Mouse (Mus musculus) MEL (cell line): ENCODE results near the gene Zrsr2. TPM values are rescaled to one million over a fixed set of nuclear protein-coding genes. Genes with fewer than 3 reads are reported as not detected.

Source experiments
- DNase-seq: peaks from one replicate; pipeline ENCODE4 v3.0.0; 2011; ENCODE audit warnings: low read depth, low spot score
- H3K27ac ChIP-seq: 2 replicates; pipeline ENCODE4 v1.5.1; 2012; ENCODE audit warnings: low read depth, mild to moderate bottlenecking, control low read depth, low read length, moderate library complexity; ENCODE audit not compliant: control insufficient read depth
- H3K27me3 ChIP-seq, 2 experiments: fragments of 150-350 bp in 1 of 2; sonication (generic) in 1 of 2; 2 replicates each; pipeline ENCODE4 v1.6.1; 2012; ENCODE audit warnings: low read length in 2 of 2, mild to moderate bottlenecking in 2 of 2, improper control_type of control experiment in 1 of 2, moderate library complexity in 1 of 2; ENCODE audit not compliant: insufficient read depth in 2 of 2, control insufficient read depth in 1 of 2
- H3K36me3 ChIP-seq, 2 experiments: 2 replicates each; pipeline ENCODE4 v1.6.1; 2012 to 2014; ENCODE audit warnings: low read length in 2 of 2, improper control_type of control experiment in 1 of 2, inconsistent platforms in 1 of 2, mild to moderate bottlenecking in 1 of 2; ENCODE audit not compliant: insufficient read depth in 2 of 2, control insufficient read depth in 1 of 2
- H3K4me1 ChIP-seq, 2 experiments: fragments of 150-350 bp in 1 of 2; sonication (generic) in 1 of 2; 2 replicates each; pipeline ENCODE4 v1.6.1; 2012; ENCODE audit warnings: low read length in 2 of 2, improper control_type of control experiment in 1 of 2, mild to moderate bottlenecking in 1 of 2; ENCODE audit not compliant: insufficient read depth in 2 of 2, control insufficient read depth in 1 of 2
- H3K4me3 ChIP-seq, 2 experiments: fragments of 150-350 bp in 1 of 2; sonication (generic) in 1 of 2; 2 replicates each; pipeline ENCODE4 v1.5.1; 2012; ENCODE audit warnings: low read depth in 2 of 2, low read length in 2 of 2, mild to moderate bottlenecking in 2 of 2, moderate library complexity in 2 of 2, control low read depth in 1 of 2, improper control_type of control experiment in 1 of 2; ENCODE audit not compliant: control insufficient read depth in 1 of 2, insufficient read depth in 1 of 2
- H3K79me2 ChIP-seq: 2 replicates; pipeline ENCODE4 v1.6.1; 2012; ENCODE audit warnings: mild to moderate bottlenecking, low read length, moderate library complexity; ENCODE audit not compliant: control insufficient read depth, poor library complexity, insufficient read depth
- H3K9ac ChIP-seq: 2 replicates; pipeline ENCODE4 v1.6.1; 2012; ENCODE audit warnings: low read depth, mild to moderate bottlenecking, control low read depth, low read length, moderate library complexity; ENCODE audit not compliant: control insufficient read depth, poor library complexity, severe bottlenecking
- H3K9me3 ChIP-seq: fragments of 150-350 bp; sonication (generic); replicated peaks from 2 replicates; pipeline ENCODE4 v1.6.1; 2012; ENCODE audit warnings: mild to moderate bottlenecking, low read length, improper control_type of control experiment, moderate library complexity; ENCODE audit not compliant: insufficient read depth
- BHLHE40 ChIP-seq: IDR thresholded peaks from 2 replicates; pipeline ENCODE4 v1.6.1; 2012; ENCODE audit warnings: low read depth, mild to moderate bottlenecking, inconsistent platforms, low read length, improper control_type of control experiment, borderline replicate concordance
- CHD1 ChIP-seq: IDR thresholded peaks from 2 replicates; pipeline ENCODE4 v1.6.1; 2012; ENCODE audit warnings: low read depth, mild to moderate bottlenecking, inconsistent platforms, low read length, improper control_type of control experiment
- CHD2 ChIP-seq: IDR thresholded peaks from 2 replicates; pipeline ENCODE4 v1.6.1; 2011; ENCODE audit warnings: low read length, improper control_type of control experiment
- EP300 ChIP-seq, 2 experiments: IDR thresholded peaks; 2 replicates each; pipeline ENCODE4 v1.6.1; 2011; ENCODE audit warnings: improper control_type of control experiment in 2 of 2, low read length in 2 of 2, low read depth in 1 of 2, mild to moderate bottlenecking in 1 of 2
- ETS1 ChIP-seq: IDR thresholded peaks from 2 replicates; pipeline ENCODE4 v1.6.1; 2012; ENCODE audit warnings: low read depth, mild to moderate bottlenecking, inconsistent platforms, low read length, improper control_type of control experiment, moderate library complexity
- GABPA ChIP-seq: IDR thresholded peaks from 2 replicates; pipeline ENCODE4 v1.6.1; 2012; ENCODE audit warnings: low read depth, mild to moderate bottlenecking, inconsistent platforms, low read length, improper control_type of control experiment, moderate library complexity
- HCFC1 ChIP-seq: IDR thresholded peaks from 2 replicates; pipeline ENCODE4 v1.6.1; 2012; ENCODE audit warnings: low read depth, mild to moderate bottlenecking, inconsistent platforms, low read length, improper control_type of control experiment, moderate library complexity
- KAT2A ChIP-seq: conservative IDR thresholded peaks from 2 replicates; pipeline ENCODE4 v1.6.1; 2012; ENCODE audit warnings: low read depth, low read length, improper control_type of control experiment, inconsistent platforms
- MYC ChIP-seq: IDR thresholded peaks from 2 replicates; pipeline ENCODE4 v1.6.1; 2011; ENCODE audit warnings: low read depth, mild to moderate bottlenecking, low read length, improper control_type of control experiment, moderate library complexity
- NELFE ChIP-seq: IDR thresholded peaks from 2 replicates; pipeline ENCODE4 v1.6.1; 2011; ENCODE audit warnings: low read depth, low read length, improper control_type of control experiment
- POLR2AphosphoS2 ChIP-seq: IDR thresholded peaks from 2 replicates; pipeline ENCODE4 v1.6.1; 2011; ENCODE audit warnings: low read length, improper control_type of control experiment
- RCOR1 ChIP-seq: IDR thresholded peaks from 2 replicates; pipeline ENCODE4 v1.6.1; 2012; ENCODE audit warnings: low read depth, mild to moderate bottlenecking, inconsistent platforms, low read length, improper control_type of control experiment
- SIN3A ChIP-seq: IDR thresholded peaks from 2 replicates; pipeline ENCODE4 v1.6.1; 2012; ENCODE audit warnings: low read length, improper control_type of control experiment, inconsistent platforms
- SMC3 ChIP-seq: IDR thresholded peaks from 2 replicates; pipeline ENCODE4 v1.6.1; 2011; ENCODE audit warnings: low read depth, low read length, improper control_type of control experiment
- USF1 ChIP-seq: IDR thresholded peaks from 2 replicates; pipeline ENCODE4 v1.6.1; 2014; ENCODE audit warnings: low read depth, mild to moderate bottlenecking, inconsistent platforms, low read length, improper control_type of control experiment, moderate library complexity
- polyA plus RNA-seq, 2 experiments: library from polyadenylated mRNA; stranded (reverse) in 1 of 2; unstranded in 1 of 2; fragments of >175 nt in 1 of 2; fragments of >200 nt in 1 of 2; gene quantifications; 2 replicates each; pipeline versions ENCODE4 v1.2.1 to v1.2.4; 2012; ENCODE audit warnings: low replicate concordance in 2 of 2, low read depth in 1 of 2; ENCODE audit not compliant: insufficient read length in 2 of 2, insufficient read depth in 1 of 2, missing spikeins in 1 of 2
- total RNA-seq: library from RNA; depleted of rRNA; stranded (reverse); fragments of 300-350 nt; gene quantifications from 2 replicates; pipeline ENCODE4 v1.2.3, GENCODE M21; 2012

The Zrsr2 gene
- total and polyA plus RNA-seq, 3 experiments, result 27.5 to 96.4 TPM; not detected in 1

DNA sequence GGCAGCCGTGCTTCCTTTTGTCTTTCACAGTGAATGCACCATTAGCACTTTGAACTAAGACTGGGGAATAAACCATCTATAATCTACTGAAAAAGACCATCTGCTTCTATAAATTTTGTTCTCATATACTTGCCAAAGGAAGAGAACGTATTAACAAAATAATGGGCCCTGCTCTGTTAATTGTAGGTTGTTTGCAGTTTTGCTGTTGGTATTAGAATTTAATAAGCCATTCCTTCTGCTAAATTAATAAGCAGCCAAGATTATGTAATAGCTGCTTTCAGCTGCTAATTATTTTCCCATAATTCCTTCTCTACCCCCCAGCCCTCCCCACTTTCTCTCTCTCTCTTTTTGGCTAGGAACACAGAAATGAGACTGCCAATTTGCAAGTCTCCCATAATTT, 51.6 kb downstream of the Zrsr2 start:
- H3K36me3 ChIP-seq, result peaks cover 0 to 11% of the 10 kb centered on the region in 2 experiments; a peak in 2 of 4 replicates
- no peak for DNase-seq
- H3K27ac ChIP-seq, result no peak overlapping the region
- H3K9ac ChIP-seq, result no peak overlapping the region
- H3K4me1 ChIP-seq, result peaks cover 0 to 2% of the 10 kb centered on the region in 2 experiments; a peak in 3 of 4 replicates
- peaks cover 2% of the 10 kb centered on the region; the same call in 1 of the 2 replicates for H3K79me2 ChIP-seq
- no peak for TF ChIP-seq ETS1
- TF ChIP-seq HCFC1, result no peak
- no peak for TF ChIP-seq KAT2A
- no peak for TF ChIP-seq USF1
- no peak for TF ChIP-seq CHD2
- H3K27me3 ChIP-seq, result no peaks in the 10 kb centered on the region
- no peaks in the 10 kb centered on the region for H3K9me3 ChIP-seq
- no peak overlapping the region for H3K4me3 ChIP-seq

DNA sequence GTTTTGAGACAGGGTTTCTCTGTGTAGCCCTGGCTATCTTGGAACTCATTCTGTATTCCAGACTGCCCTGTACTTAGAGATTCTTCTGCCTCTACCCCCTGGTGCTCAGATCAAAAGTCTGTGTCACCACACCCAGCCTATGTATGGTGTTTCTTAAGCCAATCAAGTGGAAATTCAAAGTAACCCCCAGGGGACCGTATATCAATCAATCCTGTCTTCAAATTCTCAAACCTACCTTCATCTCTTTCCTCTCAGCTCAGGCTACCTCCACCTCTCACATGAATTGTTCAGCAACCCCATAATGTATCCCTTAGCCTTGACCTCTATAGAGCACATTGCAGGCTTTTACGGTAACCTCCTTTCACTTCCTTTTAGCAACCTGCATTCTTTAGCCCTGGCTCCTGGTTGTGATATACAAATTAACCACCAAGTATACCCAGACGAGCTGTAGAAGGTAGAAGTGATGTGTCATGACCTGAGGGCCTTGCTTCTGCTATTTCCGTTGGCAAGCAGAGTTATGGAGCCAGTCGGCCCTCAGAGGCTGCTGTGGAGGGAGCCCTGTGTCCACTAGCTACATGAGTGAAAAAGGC, 58.9 kb downstream of the Zrsr2 start:
- DNase-seq, result peak; percentile 34
- no peaks in the 10 kb centered on the region for H3K79me2 ChIP-seq
- H3K27me3 ChIP-seq, result no peaks in the 10 kb centered on the region
- no peak overlapping the region for H3K4me3 ChIP-seq
- no peak overlapping the region for H3K9ac ChIP-seq
- no peaks in the 10 kb centered on the region for H3K9me3 ChIP-seq
- no peak overlapping the region; the same call in 1 of the 2 replicates for H3K27ac ChIP-seq
- H3K36me3 ChIP-seq, result peaks cover 0 to 22% of the 10 kb centered on the region in 2 experiments; a peak in 2 of 4 replicates
- H3K4me1 ChIP-seq, result peaks cover 7 to 21% of the 10 kb centered on the region in 2 experiments
- no peak for TF ChIP-seq BHLHE40
- no peak for TF ChIP-seq KAT2A
- no peak for TF ChIP-seq MYC
- no peak for TF ChIP-seq SMC3
- no peak for TF ChIP-seq EP300 (IDR thresholded peaks at IDR 0.05; ENCODE audit: low read depth in 1 of 2, low read length in 2 of 2)
- TF ChIP-seq GABPA, result no peak
- TF ChIP-seq SIN3A, result no peak
- no peak for TF ChIP-seq RCOR1
- TF ChIP-seq USF1, result no peak
- TF ChIP-seq POLR2AphosphoS2, result no peak
- TF ChIP-seq CHD1, result no peak
- TF ChIP-seq NELFE, result no peak
